Mouse (Mus musculus) cerebellum, adult 8-10 months (tissue): Measurements from ENCODE around the gene BC107364.
"Not testable (repeated sequence)": the region's sequence is repeated elsewhere in the genome, so short reads cannot be mapped to it uniquely, and the experiment has no call there.

ENCODE experiments used
- DNase-seq: peaks from one replicate; pipeline ENCODE4 v3.0.0; 2022

The BC107364 gene

GRCm38 (mm10) chr3:96452262-96452661 is at the start of gene BC107364:
Gene BC107364, minus strand, starts transcription at chr3:96452306.
- DNase-seq: not testable (repeated sequence)

DNA sequence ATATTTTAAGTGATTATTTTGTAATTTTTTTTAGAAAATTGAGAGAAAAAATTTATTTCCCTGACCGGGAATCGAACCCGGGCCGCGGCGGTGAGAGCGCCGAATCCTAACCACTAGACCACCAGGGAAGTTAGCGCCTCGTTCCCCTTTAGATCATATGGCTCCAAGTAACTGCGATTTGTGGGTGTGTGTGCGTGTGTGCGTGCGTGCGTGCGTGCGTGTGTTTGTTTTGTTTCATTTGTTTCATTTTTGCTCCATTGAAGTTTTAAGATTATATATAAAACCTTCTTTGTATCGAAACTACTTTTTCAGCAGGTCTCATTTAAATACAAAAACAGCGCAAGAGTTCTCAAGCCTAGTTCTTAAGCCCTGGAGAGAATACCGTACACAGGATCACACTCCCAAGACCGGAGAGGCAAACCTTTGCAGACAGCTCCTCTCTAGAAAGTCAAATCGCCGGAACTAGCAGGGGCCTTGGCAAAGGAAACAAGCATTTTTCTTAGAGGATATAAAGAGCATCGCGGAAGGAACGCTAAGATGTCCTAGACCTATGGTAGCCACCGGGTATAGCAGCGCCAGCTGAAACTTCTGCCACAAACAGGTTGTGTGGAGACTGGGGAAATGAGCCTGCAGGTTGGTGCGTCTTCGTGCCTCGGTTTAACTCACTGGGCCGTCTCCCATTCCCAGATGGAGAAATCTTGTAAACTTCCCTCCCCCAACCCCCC is 49.4 kb upstream of the BC107364 start:
- DNase-seq: peak; percentile 91

GRCm38 (mm10) chr3:96500691-96501265 is 48.7 kb upstream of the BC107364 start:
- DNase-seq: peak; percentile 93

GRCm38 (mm10) chr3:96500289-96500621 is 48.1 kb upstream of the BC107364 start:
- peak; percentile 96 for DNase-seq

- DNase-seq: peak; percentile 87
Observed at GRCm38 (mm10) chr3:96499481-96500288, 47.6 kb upstream of the BC107364 start.

DNA sequence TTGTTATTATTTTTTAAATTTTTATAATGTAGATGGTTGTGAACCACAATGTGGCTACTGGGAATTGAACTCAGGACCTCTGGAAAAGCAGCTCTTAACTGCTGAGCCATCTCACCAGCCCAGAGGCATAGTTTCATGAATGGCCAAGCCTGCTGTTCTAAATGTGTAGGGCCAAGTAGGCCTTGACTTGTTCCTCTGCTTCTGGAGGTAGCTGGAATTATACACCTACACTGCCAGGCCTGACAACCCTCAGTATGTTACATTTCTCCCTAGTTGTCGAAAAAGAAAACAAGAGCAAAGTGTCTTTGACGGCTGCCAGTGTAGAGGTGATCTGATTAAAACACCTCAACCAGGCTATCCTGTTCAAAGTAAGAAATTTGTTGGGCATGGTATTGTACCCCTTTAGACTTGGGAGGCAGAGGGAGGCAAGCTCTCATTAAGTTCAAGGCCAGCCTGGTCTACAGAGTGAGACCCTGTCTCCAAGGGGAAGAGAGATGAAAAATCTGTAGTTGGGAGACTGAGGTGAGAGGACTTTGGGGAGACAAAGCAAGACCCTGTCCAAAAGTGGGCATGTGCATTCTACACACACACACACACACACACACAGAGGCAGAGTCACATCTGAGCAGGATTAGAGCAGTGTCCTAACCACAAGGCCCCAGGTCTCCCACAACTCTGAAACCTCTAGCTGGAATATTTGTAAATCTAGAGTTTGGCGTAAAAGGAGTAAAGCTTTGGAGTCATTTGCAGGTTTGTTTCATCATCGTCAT is 46.6 kb upstream of the BC107364 start:
- DNase-seq: no peak

GRCm38 (mm10) chr3:96497451-96498028 is 45.4 kb upstream of the BC107364 start:
- peak; percentile 83 for DNase-seq

GRCm38 (mm10) chr3:96496620-96497275 is 44.6 kb upstream of the BC107364 start:
- DNase-seq: not testable (repeated sequence)

DNA sequence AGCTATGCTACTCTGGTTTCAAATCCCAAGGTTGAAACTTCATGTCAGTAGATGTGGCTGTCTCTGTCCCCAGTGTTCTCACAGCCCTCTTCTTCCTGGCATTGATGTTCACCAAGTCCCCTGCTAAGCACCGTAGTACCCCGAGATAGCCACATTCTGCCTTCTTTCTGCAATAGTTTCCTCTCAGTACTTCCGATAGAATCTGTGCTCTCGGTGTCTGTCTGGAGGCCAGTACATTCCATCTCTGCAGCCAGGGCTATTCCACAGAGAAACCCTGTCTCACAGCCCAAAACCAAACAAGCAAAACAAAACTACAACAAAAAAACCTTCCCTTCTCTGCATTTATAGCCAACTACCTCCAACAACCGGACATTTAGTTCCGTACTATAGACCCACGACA is 44.1 kb upstream of the BC107364 start:
- DNase-seq: no peak

DNA sequence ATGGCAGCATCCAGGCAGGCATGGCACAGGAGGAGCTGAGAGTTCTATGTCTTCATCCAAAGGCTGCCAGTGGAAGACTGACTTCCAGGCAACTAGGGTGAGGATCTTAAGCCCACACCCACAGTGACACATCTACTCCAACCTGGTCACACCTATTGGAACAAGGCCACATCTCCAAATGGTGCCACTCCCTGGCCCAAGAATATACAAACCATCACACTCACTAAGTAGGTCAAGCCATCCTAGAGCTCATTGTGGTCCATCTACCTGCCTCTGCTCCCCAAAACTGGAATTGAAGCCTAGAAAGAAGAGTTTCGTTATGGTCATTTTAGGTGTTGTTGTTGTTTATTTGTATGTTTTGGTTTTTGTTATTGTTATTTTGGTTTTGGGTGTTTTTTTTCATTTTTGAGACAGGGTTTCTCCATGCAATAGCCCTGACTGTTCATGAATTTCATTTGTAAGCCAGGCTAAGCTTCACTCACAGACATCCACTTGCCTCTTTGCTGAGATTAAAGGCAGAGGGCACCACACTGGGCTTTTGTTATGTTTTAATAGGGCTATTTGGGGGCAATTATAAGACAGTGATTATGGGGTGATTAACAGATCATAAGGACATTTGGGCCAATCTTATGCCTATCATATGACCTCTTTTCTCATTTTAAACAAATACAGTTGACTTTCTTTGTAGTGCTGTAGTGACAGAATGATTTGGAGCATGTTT is 43.5 kb upstream of the BC107364 start:
- DNase-seq: no peak

DNA sequence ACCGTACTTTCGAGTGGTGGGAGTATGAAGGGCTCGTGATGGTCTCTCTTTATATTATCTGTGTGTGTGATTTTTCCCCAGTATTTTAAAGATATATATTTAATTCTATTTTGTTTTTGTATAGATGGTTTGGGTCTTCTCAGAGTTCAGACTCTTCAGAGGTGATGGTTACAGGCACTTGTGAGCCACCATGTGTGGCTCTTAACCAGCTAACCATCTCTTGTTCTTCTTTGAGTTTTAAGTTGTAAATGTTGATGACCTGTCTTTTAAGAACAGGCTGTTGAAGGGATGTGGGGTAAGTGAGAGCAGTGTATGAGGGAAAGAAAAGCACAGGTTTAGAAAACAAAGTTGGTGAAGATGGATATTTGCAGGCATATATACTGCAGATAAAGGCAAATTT is 42.8 kb upstream of the BC107364 start:
- no peak for DNase-seq

DNA sequence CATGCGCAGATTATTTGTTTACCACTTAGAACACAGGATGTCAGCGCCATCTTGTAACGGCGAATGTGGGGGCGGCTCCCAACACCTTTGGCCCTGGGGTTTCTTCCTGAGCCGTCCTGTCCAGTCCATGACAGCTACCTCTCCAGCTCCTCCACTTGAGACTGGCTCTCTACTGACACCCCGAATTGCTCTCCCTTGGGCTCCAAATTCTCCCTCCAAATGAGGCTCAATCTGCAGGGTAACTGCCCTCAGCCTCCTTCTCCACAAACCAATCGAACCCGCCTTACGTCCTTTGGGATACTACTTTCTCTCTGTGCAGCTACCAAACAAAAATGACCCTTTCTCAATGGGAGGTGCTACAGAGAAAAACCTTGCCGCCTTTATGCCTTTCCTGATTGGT is 42.4 kb upstream of the BC107364 start:
- DNase-seq: not testable (repeated sequence)

GRCm38 (mm10) chr3:96489636-96490035 is 37.5 kb upstream of the BC107364 start:
- DNase-seq: not testable (repeated sequence)

DNA sequence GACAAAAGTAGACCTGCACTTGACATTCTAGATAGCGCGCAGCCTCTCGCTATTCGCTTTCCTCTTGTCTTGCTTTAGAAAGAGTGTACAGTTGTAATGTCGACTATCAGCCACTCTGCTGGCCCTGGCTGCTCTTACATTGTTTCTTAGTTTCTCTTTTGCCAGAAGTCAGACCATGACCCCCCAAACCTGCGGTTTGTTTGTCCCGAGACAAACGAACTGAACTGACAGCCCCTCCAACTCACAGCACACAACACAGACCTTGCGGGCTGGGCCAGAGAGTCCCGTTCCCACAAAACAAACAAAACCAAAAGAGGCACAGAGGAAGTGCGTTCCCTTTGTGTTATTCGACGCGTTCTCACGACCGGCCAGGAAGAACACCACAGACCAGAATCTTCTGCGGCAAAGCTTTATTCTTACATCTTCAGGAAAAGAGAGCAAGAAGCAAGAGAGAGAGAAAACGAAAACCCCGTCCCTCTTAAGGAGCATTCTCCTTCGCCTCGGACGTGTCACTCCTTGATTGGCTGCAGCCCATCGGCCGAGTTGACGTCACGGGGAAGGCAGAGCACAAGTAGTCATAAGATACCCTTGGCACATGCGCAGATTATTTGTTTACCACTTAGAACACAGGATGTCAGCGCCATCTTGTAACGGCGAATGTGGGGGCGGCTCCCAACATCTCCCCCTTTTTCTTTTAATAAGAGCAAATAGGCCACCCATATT is 37.0 kb upstream of the BC107364 start:
- DNase-seq: peak; percentile 35

GRCm38 (mm10) chr3:96488290-96488906 is 36.3 kb upstream of the BC107364 start:
- DNase-seq: not testable (repeated sequence)

DNA sequence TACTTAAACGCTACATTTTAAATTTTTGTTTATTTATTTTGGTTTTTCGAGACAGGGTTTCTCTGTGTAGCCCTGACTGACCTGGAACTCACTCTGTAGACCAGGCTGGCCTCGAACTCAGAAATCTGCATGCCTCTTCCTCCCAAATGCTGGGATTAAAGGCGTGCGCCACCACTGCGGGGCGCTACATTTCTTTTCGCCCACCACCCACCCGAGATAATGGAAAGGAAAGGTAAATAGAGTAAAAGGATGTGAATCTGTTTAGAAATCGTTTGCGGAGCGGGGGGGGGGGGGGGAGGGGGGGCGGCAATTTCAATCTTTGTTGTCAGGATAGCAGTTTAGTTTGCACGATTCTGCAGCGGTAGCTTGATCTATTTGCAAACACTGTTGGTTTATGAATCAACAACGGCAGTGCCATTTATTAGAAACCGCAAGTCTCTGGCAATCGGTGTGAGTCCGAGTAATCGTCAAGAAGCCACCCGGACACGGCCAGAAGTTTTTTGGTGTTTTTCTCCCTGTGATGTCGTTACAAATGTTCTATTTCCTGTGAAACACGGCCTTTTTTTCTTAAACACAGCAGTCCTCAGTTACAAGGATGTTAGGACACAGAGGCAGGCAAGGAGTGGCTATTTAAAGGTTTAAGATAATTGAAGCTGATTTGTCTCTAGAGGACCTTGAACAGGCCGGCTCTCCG is 35.6 kb upstream of the BC107364 start:
- DNase-seq: peak; percentile 52

DNA sequence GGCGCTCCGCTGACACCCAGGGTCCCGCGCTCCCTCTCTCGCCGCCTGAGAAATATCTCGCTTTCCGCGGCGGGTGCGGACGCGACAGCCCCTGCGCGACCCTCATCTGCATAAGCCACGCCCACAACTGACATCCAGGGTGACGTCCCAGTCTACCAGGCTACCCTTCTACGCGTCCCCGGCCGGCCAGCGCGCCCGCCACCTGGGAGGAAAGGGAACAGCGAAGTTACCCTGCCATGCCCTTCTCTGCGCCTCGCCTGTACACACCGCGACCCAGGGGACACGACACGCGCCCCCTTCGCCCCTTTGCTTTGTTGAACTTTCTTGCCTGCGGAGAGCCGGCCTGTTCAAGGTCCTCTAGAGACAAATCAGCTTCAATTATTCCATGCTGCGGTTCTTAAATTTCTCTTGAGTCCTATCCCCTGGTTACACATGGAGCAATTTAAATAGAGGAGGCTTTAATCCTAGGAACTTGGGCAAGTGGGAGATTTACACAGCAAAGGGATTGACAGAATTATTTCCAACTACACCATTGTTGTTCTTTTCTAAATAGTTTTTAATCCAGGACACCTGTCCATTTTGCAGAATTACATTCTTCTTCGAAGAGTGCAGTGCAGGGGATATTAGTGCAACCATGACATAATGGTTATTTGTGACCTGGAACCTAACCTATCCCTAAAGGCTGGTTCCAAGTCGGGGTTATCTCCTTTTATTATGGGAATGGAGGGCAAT is 34.9 kb upstream of the BC107364 start:
- DNase-seq: not testable (repeated sequence)

GRCm38 (mm10) chr3:96486064-96486827 is 34.1 kb upstream of the BC107364 start:
- not testable (repeated sequence) for DNase-seq
